Mouse (Mus musculus): Measurements from ENCODE around the gene Taar5. TPM values are rescaled to one million over a fixed set of nuclear protein-coding genes. Genes with fewer than 3 reads are reported as not detected.
A peak's percentile ranks its signal among the peaks of the same experiment; 100 is the strongest.

The Taar5 gene
- total RNA-seq (2022), result not detected

DNA sequence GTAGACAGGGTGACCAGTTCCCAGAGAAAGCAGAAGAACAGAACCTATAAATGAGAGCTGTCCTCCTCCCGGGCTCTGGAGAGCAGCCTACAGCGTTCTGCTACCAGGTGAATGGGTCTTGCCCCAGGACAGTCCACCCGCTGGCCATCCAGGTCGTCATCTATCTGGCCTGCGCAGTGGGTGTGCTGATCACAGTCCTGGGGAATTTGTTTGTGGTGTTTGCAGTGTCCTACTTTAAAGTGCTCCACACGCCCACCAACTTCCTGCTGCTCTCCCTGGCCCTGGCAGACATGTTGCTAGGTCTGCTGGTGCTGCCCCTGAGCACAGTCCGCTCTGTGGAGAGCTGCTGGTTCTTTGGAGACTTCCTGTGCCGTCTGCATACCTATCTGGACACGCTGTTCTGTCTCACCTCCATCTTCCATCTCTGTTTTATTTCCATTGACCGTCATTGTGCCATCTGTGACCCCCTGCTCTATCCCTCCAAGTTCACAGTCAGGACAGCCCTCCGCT lies at the start of gene Taar5:
Gene Taar5, plus strand, starts transcription at position 51 of the 510 bp plus-strand sequence.
- no peak for DNase-seq (ENCODE audit: low spot score in 2 of 2)

DNA sequence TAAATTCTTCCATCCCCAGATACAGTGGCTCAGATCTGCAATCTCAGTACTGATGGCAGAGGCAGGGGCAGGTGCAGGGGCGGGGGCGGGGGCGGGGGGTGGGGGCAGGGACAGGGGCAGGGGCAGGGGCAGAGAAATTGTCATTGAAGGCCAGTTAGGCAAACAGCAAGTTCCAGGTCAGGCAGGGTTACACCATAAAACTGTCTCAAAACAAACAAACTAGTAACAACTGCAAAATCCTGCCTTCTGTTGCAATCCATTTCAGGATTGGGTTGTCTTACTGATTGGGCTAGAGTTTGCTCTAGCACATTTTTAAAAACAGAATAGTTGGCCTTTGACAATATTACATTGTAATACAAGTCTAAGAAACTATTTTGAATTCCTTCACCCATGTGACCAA lies 48.0 kb upstream of the Taar5 start:
- no peak for DNase-seq (ENCODE audit: low spot score in 2 of 2)

DNA sequence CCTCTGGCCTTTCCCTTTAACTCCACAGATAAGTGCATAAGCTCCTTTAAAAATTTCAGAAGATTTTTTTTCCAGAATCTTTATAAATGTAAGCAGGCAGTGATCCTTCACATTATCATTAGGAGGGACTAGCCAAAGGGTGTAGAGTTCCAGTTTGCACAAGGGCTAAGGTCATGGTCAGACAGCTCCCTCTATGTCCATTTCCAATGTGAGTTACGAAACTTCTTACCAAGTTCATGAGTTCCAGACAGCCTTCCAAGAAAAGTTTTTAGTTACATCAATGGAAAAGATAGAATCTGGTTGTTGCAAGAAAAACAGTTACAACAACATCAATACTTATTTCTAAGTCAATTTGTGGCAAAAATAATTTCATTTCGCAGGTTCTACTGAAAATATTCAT lies 46.6 kb upstream of the Taar5 start:
- no peak for DNase-seq (ENCODE audit: low spot score in 2 of 2)

DNA sequence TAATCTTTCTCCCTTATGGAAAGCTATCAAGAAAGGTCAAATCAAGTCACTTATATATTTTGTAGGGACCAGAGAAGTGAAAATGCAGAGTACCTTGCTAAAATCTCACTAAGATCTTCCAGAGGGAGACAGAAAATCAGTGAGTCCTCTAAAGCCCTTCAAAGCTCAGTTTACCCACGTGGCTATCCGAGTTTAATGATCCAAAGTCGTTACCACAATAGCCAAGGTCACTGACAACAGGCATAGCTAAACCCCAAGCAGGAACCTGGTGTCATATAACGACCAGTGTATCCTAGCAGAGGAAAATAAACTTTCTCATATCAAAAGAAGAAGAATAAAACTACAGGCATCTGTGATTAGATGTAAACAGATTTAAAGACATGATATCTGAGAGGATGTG lies 32.9 kb upstream of the Taar5 start:
- no peak for DNase-seq (ENCODE audit: low spot score in 2 of 2)

DNA sequence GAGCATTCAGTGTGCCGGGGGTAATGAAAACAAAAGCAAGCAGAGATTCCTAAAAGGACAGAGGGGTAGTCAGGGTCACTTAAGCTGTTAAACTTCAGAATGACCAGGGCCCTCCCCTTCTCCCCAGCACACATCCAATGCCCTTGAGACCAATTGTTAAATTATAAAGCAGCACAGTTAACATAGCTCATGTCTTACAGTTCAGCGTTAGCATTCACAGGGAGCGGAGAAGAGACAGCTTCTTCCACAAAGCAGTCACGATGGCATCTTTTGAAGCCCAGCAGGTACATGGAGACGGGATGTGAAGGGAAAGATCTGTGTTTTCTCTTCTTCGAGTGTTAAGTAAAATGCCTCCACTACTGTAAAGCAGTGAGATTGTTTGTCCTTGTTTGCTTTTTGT lies 32.2 kb upstream of the Taar5 start, which contains the start of gene Taar2:
Gene Taar2, plus strand, starts transcription at position 261 of the 400 bp plus-strand sequence.
- DNase-seq (ENCODE audit: low spot score in 2 of 2), result no peak

DNA sequence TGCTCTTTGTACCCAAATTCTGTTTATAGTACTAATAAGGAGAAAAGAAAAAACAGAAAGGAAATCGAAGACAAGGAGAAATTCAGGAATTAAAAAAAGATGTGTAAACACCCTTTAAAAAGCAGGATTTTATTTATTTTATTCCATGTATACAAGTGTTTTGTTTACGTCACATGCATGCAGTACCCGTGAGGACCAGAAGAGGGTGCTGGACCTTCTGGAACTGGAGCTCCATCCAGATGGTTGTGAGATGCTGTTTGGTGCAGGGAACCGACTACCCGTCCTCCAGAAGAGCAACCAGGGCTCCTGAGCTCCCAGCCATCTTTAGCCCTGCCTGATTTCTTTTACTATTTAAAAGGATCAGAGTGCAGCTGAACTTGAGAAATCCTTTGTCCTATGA lies 28.0 kb upstream of the Taar5 start:
- DNase-seq (ENCODE audit: low spot score in 2 of 2), result no peak

DNA sequence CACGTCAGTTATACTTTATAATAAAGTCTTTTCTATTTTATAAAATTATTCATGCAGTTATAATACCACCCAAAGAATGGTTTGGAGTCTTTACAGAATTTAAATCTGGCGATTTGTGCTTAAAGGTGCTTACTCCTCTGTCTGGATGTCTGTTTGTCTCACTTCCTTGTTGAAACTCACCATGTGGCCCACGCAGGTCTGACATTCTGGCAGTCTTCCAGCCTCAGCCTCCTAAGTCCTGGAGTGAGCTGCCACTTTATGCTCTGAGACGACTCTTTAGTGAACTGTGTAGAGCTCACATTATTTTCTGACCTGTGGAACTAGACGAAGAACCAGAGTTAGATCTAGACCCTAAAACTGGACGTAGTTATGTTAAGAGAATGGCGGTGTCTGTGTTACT lies 22.5 kb upstream of the Taar5 start:
- no peak for DNase-seq (ENCODE audit: low spot score in 2 of 2)

DNA sequence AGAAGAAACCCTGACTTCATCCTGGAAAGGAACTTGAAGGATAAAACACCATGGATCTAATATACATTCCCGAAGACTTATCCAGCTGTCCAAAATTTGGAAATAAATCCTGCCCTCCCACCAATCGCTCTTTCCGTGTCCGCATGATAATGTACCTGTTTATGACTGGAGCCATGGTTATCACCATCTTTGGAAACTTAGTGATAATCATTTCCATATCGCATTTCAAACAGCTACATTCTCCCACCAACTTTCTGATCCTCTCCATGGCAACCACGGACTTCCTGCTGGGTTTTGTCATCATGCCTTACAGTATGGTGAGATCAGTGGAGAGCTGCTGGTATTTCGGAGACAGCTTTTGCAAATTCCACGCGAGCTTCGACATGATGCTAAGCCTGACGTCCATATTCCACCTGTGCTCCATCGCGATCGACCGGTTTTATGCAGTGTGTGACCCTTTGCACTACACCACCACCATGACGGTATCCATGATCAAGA lies 20.9 kb upstream of the Taar5 start, which contains the start of gene Taar3:
Gene Taar3, plus strand, starts transcription at position 51 of the 498 bp plus-strand sequence.
- no peak for DNase-seq (ENCODE audit: low spot score in 2 of 2)

DNA sequence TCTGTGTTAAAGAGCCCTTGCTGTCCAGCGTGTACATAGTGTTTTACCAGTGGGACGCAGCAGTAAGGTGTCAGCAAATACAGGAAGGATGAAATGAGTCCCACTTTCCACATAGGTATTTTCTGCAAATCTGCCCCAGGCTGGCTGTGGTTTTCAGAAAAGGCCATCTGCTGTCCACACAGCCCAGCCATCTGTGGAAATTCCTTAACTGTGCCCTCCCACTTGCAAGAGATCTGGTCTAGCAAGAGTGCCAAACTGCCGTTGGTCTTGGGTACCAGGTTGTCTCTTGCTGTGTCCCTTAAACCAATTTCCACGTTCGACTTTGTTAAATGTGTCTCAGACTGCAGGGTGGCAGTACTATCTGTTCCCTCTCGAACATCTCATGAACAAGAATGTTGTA lies 18.8 kb upstream of the Taar5 start:
- no peak for DNase-seq (ENCODE audit: low spot score in 2 of 2)

DNA sequence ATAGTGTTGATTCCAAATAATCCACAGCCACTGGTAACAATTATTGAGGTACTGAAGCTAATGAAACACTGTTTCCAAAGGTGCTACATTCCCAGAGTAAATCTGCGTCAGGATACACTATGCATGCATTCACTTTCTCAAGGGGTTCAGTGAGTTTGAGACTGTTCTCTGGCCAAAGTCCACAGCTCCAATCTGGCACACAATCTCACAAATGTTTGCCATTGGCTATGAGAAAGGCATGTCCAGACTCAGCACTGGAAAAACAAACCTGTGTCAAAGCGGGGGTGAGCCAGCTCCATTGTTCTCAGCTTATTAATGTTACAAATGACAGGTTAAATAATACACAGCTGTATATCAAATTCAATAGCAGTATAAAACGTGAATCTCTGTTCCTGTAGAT lies 11.4 kb upstream of the Taar5 start:
- no peak for DNase-seq (ENCODE audit: low spot score in 2 of 2)

DNA sequence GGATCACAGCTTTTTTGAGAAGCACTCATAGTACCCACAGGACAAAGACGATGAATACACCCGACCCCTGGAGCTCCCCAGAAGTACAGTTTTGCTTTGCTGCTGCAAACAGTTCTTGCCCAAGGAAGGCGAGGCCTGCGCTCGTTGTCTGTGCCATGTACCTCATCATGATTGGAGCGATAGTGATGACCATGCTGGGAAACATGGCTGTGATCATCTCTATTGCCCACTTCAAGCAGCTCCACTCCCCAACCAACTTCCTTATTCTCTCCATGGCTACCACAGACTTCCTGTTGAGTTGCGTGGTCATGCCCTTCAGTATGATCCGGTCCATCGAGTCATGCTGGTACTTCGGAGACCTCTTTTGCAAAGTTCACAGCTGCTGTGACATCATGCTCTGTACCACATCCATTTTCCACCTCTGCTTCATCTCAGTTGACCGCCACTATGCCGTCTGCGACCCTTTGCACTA lies 10.0 kb upstream of the Taar5 start, which contains the start of gene Taar4:
Gene Taar4, plus strand, starts transcription at position 51 of the 472 bp plus-strand sequence.
- DNase-seq (ENCODE audit: low spot score in 2 of 2), result no peak

DNA sequence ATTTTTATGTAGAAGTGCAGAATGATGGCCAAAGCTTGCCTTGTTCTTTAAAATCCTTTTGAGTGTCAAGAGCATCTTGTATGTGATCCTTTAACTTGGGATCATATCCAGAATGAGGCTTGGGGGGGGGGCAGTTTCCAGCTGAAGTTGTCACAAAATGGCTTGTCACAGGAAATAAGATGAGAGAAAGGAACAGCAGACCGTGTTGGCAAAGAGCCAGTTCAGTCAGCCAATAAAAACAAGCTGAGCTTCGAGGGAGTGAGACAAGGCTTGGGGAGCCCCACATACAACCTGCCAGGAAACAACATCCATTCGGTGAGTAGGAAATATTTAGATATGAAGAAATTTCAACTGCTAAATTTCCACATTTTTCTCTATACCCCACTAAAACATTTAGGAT lies 7.1 kb upstream of the Taar5 start:
- no peak for DNase-seq (ENCODE audit: low spot score in 2 of 2)

DNA sequence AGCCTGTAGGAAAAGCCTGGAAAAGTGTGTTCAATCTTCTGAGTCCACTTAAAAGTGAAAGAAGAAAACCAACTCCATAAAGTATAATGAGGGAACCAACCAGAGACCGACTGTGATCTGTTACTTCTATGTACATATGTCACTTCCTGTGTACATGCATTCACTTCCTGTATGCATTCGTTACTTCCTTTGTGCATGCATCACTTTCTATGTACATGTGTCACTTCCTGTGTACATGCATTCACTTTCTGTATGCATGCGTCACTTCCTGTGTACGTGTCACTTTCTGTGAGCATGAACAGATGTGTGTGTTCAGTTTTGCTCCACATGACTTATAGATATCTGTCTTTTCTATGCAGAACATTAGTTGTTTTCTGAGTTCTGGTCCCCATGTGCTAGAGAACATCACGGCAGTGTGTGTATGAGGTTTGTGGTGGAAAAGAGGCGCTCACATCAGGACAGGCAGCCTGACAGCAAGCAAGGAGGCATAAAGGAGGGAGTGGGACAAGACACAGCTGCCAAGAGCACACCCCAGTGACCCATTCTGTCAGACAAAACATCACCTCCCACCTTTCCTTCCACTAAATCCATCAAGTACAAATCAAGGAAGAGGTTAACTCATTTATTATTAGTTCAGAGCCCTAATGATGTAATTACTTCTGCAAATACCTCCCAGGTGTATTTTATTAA lies 5.4 kb upstream of the Taar5 start:
- no peak for DNase-seq (ENCODE audit: low spot score in 2 of 2)

DNA sequence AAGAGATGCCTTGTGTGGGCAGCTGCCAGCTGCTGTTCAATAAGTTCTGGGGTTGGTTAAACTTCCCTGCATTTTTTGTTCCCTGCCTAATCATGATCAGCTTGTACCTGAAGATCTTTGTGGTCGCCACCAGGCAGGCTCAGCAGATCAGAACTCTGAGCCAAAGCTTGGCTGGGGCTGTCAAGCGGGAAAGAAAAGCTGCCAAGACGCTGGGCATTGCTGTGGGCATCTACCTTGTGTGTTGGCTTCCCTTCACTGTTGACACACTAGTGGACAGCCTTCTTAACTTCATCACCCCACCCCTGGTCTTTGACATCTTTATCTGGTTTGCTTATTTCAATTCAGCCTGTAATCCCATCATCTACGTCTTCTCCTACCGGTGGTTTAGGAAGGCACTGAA lies 750 bp downstream of the Taar5 start:
- DNase-seq (ENCODE audit: low spot score in 2 of 2), result no peak

DNA sequence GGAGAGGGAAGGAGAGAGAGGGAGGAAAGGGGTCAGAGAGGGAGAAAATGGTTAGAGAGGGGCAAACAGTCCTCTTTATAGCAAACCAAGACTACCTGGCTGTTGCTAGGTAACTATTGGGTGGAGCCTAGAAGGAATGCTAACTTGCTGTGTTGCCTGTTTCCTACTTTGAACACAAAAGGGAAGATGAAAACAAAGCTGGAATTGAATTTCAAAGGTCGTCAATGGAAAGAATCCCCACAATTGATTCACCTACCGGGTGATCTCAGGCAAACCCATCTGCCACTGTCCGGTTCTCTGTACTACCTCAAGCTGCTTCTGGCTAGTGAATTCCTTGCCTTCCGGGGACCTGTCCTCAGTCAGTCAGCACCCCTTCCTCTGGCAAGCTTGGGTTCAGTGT lies 7.5 kb downstream of the Taar5 start:
- no peak for DNase-seq (ENCODE audit: low spot score in 2 of 2)

DNA sequence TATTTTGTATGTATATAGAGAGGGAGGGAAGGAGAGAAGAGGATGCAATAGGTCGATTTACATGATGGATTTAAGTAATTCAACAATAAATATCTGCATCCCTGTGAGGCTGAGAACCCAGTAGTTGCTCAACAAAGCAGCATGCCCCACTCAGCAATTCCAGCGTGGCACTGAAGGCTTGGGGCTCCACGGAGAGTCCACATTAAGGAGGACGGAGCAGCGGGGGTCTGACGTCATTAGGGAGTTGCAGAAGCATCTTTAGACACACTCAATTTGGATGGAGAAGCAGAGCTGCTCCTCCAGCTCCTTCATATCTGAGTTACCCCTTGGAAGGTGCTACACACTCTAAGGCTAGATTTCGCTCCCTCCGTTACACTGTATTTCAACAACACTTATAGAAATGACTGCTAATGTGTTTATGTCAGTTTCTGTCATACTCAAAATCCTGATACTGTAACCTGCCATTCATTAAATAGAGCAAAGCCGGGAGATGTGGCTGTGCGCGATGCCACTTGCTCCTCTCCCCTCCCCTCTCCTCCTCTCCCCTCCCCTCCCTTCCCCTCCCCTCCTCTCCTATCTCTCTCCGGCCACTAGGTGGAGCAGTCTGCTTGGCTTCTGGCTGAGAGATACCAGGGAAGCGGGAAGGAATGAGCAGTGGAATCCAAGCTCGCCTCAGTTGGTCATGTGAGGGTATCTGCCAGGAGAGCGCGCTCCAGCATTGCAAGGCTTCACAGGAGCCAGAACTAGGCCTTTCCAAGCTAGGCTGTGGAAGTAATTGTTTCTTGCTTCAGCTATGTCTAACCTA lies 8.6 kb downstream of the Taar5 start:
- DNase-seq (ENCODE audit: low spot score in 2 of 2), result peak in 1 of 2 experiments; percentile 16

DNA sequence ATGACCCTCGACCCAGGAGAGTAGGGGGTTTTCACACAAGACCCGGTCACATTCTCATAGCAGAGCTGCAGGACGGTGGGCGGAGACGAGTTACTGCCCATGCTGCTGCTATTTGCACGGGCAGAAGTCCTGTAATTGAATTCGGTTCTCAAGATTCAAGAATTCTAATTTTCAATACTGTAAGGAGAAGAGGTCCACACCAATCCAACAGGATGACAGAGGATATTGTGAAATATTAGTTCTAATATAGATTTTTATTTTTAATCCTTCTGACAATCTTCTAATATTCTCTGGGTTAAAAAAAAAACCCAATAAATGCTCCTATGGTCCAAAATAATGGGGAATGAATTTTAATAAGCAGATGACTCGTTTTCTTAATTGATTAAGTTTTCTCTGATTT lies 15.0 kb downstream of the Taar5 start, which contains the start of gene Taar6:
Gene Taar6, minus strand, starts transcription at position 101 of the 400 bp plus-strand sequence.
- no peak for DNase-seq (ENCODE audit: low spot score in 2 of 2)

DNA sequence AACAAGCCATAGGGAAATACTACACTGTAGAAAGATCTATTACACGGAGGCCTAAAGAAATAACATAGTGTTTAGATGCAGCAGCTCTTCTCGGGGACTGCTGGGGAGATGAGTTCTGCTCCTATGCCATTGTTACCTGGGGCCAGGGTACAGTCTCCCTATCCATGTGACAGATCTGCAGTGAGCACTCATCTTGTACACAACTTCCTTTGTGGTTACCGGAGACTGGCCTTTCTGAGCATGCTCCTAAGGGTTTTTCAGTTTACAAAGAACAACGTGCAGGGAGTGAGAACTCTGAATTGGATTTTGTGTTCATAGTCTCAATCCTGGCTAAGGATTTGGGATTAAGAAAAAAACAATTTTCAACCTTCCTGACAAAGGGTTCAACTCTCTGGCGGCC lies 15.9 kb downstream of the Taar5 start:
- no peak for DNase-seq (ENCODE audit: low spot score in 2 of 2)

DNA sequence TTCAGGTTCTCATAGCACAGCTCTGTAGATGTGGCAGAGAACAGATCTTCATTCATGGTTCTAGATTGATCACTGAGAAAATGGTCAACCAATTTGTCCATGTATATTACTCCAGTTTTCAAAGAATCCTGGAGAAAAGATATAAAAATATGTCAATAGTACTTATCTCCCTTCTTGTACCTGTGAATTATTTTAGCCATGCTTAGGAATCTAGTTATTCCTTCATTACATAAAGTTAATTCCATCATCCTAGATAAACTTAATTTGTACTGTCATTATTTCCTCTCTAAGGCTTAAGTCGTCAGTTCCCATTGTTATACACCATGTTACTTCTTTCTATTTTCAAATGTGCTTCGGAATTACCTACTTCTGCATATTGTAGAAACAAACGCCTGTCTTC lies 22.9 kb downstream of the Taar5 start, which contains the start of gene Taar7a:
Gene Taar7a, minus strand, starts transcription at position 101 of the 400 bp plus-strand sequence.
- no peak for DNase-seq (ENCODE audit: low spot score in 2 of 2)

DNA sequence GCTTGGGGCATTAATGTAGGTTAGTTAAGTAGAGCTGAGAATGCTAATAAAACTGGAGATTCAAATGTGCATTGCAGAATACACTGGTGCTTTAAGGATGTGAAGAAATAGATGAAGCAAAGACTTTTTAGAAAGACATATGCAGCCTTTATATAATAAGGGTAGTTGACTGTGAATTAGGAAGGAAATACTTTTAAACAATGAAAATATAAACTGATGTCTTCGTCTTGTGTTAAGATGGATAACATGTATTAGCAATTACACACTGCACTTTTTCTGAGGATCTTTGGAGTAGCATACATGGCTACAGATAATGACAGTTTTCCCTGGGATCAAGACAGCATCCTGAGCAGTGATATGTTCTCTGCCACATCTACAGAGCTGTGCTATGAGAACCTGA lies 29.1 kb downstream of the Taar5 start, which contains the start of gene Taar7b:
Gene Taar7b, plus strand, starts transcription at position 301 of the 400 bp plus-strand sequence.
- no peak for DNase-seq (ENCODE audit: low spot score in 2 of 2)

DNA sequence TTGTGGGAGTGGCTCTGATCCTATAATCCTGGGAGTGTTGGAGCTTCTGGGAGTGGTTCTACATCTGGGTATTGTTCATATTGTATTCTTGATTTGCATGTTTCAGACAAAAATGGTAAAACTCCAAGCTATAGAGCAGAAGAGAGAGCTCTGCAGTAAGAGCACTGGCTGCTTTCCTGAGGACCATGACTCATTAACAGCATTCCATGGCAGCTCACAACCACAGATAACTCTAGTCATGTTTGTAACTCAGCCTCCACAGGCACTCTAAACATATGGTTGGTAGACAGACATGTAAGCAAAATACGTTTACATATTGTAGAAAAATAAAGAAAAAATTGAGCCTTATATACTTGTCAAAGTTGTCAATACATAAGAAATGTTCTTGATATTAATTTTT lies 35.9 kb downstream of the Taar5 start:
- DNase-seq (ENCODE audit: low spot score in 2 of 2), result no peak

DNA sequence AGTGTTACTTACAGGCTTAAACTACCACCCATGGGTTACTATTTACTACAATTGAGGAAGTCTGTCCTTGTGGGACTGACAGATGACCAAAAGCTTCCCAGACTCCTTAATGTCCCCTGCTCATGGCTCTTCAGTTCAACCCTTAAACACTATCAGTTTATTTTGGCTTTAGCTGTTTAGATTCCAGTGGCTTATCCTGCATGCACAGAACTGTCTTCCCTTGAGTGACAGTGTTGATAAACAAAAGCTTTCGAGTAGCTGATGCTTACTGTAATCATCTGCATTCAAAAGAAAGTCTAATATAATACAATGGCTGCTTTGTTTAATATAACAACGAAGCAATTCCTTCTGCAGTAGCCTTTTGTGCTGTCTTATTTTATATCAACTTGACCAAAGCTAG lies 36.5 kb downstream of the Taar5 start:
- DNase-seq (ENCODE audit: low spot score in 2 of 2), result no peak
